ENCODE assay signal across 8 mouse cellular contexts in the genomic region with DNA sequence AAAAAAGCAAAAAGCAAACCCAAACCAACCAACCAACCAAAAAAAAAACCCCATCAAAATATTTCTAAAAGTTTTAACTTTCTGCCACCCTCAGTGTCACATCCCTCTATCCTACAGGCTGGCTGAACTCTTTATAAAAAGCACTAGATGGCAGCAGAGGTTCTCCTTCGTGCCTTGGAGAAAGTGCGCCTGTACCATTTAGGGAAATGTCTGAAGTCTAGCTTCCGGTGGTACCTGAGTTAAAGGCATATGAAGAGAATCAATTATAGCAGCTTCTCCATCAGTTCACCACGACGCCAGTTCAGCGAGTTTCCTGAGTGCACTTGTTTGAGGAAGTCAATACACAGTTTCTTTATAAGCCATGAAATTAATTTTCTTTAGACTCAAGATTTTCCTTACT.
DNase-seq lines count a peak whose midpoint lies in the region; ATAC-seq lines count a peak whose summit lies in the region.

No protein-coding gene starts in this region.

- H3K27ac ChIP-seq in neural tube, embryonic 13.5 days (replicated peaks), result no peak overlapping the region

- DNase-seq in heart, adult 8-10 months (ENCODE audit: low spot score), result peak; percentile 13
- no peak for DNase-seq in heart, adult 9 months (ENCODE audit: low spot score in 2 of 2)
- DNase-seq in neural tube, embryonic 10.5 days (ENCODE audit: extremely low spot score, low spot score), result no peak
- DNase-seq in kidney, postnatal 10 days, result peak; percentile 25
- peak; percentile 12 for DNase-seq in right cerebral cortex, postnatal 14 days
- no peak for DNase-seq in ovary, postnatal 14 days (ENCODE audit: low spot score)

- H3K36me3 ChIP-seq in neural tube, embryonic 13.5 days, result no peaks in the 10 kb centered on the region

- no peaks in the 10 kb centered on the region for H3K27me3 ChIP-seq in neural tube, embryonic 13.5 days

- no peaks in the 10 kb centered on the region for H3K4me1 ChIP-seq in neural tube, embryonic 13.5 days (replicated peaks)

- peak; percentile 61; the same call in 1 of the 2 replicates for ATAC-seq in neural tube, embryonic 13.5 days (ENCODE audit: low read depth)
- peak; percentile 87 for ATAC-seq in common myeloid progenitor, adult 5-6 weeks (replicated peaks; ENCODE audit: low read depth, poor library complexity, severe bottlenecking)

- H3K9me3 ChIP-seq in neural tube, embryonic 13.5 days, result no peaks in the 10 kb centered on the region

- no peak overlapping the region for H3K9ac ChIP-seq in neural tube, embryonic 13.5 days

- no peak overlapping the region for H3K4me3 ChIP-seq in neural tube, embryonic 13.5 days

- WGBS in neural tube, embryonic 13.5 days, result 13% methylated on average over 6 of the region's 6 CpGs

- no peak overlapping the region for H3K4me2 ChIP-seq in neural tube, embryonic 13.5 days

Comparison
In these comparisons a context has a peak if more than half of its experiments do, and no peak if none do; other contexts are left out.
1. DNase-seq: peak in heart, adult 8-10 months (single experiment), kidney, postnatal 10 days (single experiment) and right cerebral cortex, postnatal 14 days (single experiment); none in heart, adult 9 months (0 of 2), neural tube, embryonic 10.5 days (single experiment) and ovary, postnatal 14 days (single experiment).